Mouse (Mus musculus): ENCODE data around the gene Ube2s.

Gene Ube2s

DNA sequence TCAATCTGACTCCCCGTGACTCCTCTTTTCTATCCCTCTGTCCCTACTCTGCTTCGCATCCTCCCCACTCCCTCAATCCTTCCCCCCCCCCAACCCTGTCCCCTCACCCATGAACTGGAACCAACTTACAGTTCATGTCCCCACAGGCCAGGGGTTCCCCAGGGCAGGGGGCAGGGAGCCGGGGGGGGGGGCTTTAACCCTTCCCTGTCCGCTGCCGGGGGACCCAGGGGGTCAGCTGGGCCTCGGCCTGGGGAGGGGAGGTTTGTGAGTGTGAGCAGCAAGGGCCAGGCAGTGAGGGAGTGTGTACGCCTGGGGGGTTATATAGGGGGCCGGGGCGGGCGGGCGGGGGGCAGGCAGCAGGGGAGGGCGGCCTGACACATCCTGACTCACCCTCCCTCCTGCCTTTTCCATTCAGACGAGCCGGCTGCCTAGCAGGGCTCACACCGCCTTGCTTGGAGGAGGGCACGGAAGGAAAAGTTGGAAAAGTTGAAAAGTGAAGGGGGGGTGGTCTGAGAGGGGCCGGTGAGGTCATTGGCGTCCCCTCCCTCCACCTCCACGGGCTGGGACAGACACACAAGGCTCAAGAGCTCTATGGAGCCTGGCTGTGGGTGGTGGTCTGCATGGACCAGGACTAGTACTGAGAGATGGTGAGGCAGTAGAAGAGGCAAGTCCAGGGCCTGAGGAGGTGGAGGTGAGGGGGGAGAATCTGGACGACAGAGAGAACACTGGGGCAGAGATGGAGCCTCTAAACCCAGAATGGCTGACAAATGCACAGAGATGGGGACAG, 34.3 kb downstream of the Ube2s start:
- DNase-seq (ENCODE audit: low spot score in 2 of 2) = no peak

DNA sequence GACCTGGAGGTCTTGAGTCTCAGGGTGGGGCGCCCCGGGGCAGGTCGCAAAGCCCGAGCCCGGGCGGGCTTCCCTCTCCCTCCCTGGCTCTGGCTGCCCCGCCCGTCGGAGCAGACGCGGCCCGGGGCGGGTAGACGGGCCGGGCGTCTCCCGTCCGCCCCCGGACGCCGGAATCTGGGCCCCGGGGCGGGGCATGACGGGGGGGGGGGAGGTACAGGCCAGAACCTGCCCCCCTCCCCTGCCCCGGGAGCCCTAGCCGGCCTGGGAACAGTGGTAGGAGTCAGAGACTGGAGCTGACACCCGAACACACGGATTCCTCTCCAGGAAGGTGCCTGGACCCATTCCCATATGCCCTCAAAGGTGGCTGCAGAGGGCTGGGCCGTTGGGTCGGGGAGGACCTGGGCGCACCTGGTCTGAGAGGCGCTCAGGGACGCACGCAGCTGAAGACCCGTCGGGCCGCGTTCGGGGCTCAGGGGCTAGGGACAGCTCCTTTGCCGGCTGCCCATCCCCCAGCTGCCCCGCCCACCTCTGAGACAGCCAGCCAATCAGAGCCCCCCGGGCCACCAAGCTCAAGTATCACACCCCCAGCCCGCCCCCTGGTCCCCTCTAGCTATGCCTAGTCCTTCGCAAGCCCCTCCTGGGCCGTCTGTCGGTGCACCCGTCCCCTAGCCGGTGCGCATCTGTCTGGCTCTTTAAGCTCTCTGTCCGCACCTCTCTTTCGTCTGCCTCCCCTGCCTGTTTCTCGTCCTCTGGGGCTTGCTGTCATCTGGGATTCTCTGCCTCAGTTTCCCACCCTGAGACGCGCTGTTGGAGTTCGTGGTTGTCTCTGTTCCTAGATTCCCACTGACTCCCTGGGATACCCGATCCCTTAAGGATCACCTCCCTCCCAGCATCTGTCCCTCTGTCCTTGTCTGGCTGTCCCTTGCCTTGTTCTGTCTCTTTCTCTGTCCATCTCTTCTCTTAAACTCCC, 35.2 kb downstream of the Ube2s start:
- peak; percentile 23 to 35 for DNase-seq (ENCODE audit: low spot score in 2 of 2)

- no peak for DNase-seq (ENCODE audit: low spot score in 2 of 2)
Measured at GRCm38 (mm10) chr7:4776131-4776530, 36.3 kb downstream of the Ube2s start.

GRCm38 (mm10) chr7:4771202-4771601, 41.2 kb downstream of the Ube2s start, which contains the start of gene Fam71e2:
Fam71e2 (minus strand) TSS chr7:4771302.
- no peak for DNase-seq (ENCODE audit: low spot score in 2 of 2)

DNA sequence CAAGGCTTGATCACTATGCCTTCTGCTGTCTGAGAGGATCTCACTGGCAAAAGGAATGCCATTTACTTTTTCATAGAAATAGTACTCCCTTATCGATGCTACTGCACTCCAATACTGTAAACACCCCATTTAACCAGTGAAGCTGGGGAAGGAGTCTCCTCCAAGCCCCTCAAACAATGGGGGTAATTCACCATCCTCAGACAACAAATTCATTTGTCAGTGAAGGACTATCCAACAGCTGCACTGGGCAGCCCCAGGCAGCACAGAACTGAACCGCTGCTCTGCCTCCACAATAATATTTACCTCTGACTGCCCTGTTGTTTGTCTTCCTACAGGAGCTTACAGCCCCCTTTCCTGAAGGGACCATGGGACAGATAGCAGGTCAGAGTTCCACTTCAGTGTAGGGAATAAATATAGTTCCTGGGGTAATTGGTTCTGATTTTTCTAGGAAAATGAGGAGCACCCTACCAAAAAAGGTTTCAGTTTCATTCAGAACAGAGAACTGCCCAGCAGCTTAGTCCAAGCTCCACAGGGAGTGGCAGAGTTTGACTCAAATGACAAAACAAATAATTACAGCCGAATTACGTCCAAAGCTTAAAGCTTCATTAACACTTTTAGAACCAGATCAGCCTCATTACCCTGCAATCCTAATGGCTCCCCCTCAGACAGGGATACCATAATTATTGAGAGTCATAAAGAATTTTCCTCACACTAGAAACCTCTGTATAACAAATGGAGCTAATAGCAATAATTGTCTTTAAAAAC, 47.3 kb downstream of the Ube2s start:
- DNase-seq (ENCODE audit: low spot score in 2 of 2) = no peak

GRCm38 (mm10) chr7:4759670-4760069, 52.7 kb downstream of the Ube2s start:
- no peak for DNase-seq (ENCODE audit: low spot score in 2 of 2)

DNA sequence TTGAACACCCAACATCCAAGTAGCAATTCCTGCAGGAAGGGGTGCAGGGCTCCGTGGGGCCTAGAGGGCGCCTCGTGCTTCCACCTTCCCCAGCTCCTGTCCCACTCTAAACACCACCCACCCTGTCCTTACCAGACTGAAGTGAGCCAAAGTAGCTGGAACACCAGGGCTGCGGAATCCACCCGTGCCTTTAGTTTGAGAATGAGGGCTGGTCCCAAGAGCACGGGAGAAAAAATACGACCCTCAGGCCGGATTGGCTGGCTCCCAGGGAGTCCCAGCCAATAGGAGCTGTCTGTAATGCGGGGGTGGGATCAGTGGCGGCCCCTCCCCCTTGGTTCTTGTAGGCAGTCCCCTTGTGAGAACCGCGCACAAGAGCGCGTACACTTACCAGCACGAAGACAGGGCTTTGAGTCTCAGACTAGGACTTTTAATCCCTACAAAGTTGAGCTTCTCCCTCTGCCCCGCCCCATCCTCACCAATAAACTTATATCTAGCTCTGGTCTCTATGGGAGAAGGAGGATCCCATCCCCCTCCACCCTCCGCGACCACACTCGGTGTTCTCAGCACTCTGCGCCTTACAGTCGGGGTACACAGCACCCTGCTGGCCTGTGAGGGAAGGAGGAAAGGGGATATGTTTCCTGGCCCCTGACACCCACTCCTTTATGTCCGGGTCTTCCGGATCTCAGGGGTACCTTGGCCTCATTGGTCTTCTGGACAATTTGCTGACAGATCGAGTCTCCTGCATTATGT, 59.4 kb downstream of the Ube2s start, which contains the start of gene Cox6b2:
Cox6b2 (minus strand) TSS at position 274 of the 750 bp plus-strand sequence.
- peak; percentile 89 to 91 for DNase-seq (ENCODE audit: low spot score in 2 of 2)

DNA sequence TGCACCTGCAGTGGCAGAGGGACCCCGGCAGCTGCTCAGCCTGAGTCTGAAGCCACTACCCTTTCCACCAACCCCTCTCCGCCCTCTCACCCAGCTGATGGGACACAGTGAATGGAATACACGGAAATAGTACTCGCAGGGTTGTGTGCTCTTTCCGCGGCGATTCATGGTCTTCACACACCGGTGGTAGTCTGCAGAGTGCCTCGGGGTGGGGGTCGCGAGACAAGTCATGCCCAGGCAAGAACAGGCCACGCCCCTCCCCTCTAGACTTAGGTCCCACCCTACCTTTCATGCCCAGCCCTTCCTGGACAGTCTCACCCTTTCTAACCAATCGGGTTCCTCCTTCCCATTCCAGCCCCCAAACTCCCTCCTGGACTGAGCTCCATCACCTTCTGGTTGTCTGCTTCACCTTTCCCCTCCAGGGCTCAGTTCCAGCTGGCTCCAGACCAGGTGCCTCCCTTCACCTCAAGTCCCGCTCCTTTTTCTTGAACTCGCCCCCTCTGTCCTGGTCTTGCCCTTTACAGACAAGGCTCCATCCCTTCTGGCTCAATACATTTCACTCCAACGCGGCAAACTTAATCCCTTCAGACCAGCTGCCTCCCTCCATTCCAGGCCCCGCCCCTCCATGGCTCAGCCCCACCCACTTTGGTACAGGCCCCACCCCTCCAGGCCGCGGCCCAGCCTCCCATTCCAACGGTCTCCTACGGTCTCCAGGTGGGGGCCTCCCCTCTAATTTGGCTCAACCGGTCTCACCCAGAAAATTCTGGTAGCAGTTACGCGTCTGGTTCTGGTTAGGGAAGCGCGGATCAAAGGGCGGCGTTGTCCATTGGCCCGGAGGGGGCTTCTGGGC, 60.2 kb downstream of the Ube2s start:
- peak; percentile 26 to 42 for DNase-seq (ENCODE audit: low spot score in 2 of 2)

GRCm38 (mm10) chr7:4749169-4749568, 63.2 kb downstream of the Ube2s start:
- DNase-seq (ENCODE audit: low spot score in 2 of 2) = no peak

GRCm38 (mm10) chr7:4748321-4748720, 64.1 kb downstream of the Ube2s start:
- no peak for DNase-seq (ENCODE audit: low spot score in 2 of 2)

- DNase-seq (ENCODE audit: low spot score in 2 of 2) = no peak
Measured at GRCm38 (mm10) chr7:4747156-4747899, 65.1 kb downstream of the Ube2s start.

DNA sequence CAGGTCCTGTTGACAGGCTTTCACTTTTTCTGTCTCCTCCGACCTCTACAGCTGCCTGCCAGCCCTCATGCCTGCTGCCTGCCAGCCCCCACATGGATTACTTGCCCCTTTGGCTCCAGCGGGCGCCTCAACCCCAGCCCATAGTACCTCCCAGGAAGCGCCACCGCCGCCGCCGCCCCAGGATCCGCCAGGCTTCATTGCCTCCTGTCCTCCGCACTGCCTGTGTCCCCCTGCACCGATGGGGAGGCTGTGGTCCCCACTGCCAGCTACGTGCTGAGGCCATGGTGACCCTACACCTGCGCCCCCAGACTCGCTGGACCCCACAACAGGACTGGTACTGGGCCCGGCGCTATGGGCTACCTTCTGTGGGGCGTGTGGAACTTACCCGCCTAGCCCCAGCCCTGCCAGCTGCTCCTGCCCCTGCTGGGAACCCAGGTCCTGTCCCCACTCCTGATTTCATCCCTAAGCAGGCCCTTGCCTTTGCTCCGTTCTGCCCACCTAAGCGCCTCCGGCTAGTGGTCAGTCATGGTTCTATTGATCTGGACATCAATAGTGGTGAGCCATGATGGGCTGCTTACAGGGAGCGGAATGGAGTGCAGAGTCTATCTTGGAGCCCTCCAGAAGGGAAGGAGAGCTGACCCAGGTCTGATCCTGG, 65.9 kb downstream of the Ube2s start:
- no peak for DNase-seq (ENCODE audit: low spot score in 2 of 2)

GRCm38 (mm10) chr7:4744886-4745285, 67.5 kb downstream of the Ube2s start:
- DNase-seq (ENCODE audit: low spot score in 2 of 2) = no peak

Data from thymus, postnatal 10 days (tissue).